Mouse (Mus musculus) macrophage (primary cell): ENCODE data around the gene Gbx1. TPM values are rescaled to one million over a fixed set of nuclear protein-coding genes. Genes with fewer than 3 reads are reported as not detected.

Experiments
- H3K27ac ChIP-seq: fragments of 350-480 bp; formaldehyde crosslinking; 2 replicates; pipeline ENCODE4 v1.9.0; 2021
- H3K36me3 ChIP-seq: fragments of 350-480 bp; formaldehyde crosslinking; 2 replicates; pipeline ENCODE4 v1.9.0; 2021; ENCODE audit errors: inconsistent target
- H3K4me3 ChIP-seq: fragments of 350-480 bp; formaldehyde crosslinking; 2 replicates; pipeline ENCODE4 v1.9.0; 2021; ENCODE audit errors: inconsistent target
- H3K79me2 ChIP-seq: fragments of 350-480 bp; formaldehyde crosslinking; 2 replicates; pipeline ENCODE4 v1.9.0; 2021; ENCODE audit errors: inconsistent target
- WGBS: methylation state at CpG from one replicate; pipeline ENCODE4 v1.1.7; 2026; ENCODE audit warnings: inconsistent platforms; ENCODE audit not compliant: missing documents; 5-methylcytosine and 5-hydroxymethylcytosine counted together
- polyA plus RNA-seq: library from polyadenylated mRNA; stranded (reverse); fragments of 250-400 nt; gene quantifications from 3 replicates; pipeline ENCODE4 v1.2.4, GENCODE M21; 2018; ENCODE audit warnings: inconsistent platforms

Gene Gbx1
- polyA plus RNA-seq, 1 experiment from 2014 or later: not detected

- H3K4me3 ChIP-seq: no peak overlapping the region
- H3K36me3 ChIP-seq: peaks cover 44% of the 10 kb centered on the region
- WGBS: 93% methylated on average over 6 of the region's 6 CpGs
- H3K79me2 ChIP-seq: peaks cover 52% of the 10 kb centered on the region
- no peak overlapping the region for H3K27ac ChIP-seq
Observed at GRCm38 (mm10) chr5:24475476-24476241, 51.3 kb downstream of the Gbx1 start.

GRCm38 (mm10) chr5:24474723-24475261 is 52.2 kb downstream of the Gbx1 start:
- Histone ChIP-seq H3K4me3 (no peak overlapping the region), H3K79me2 (peaks cover 61% of the 10 kb centered on the region), H3K27ac (no peak overlapping the region), H3K36me3 (peaks cover 35% of the 10 kb centered on the region)
- WGBS: 34% methylated on average over 60 of the region's 67 CpGs

DNA sequence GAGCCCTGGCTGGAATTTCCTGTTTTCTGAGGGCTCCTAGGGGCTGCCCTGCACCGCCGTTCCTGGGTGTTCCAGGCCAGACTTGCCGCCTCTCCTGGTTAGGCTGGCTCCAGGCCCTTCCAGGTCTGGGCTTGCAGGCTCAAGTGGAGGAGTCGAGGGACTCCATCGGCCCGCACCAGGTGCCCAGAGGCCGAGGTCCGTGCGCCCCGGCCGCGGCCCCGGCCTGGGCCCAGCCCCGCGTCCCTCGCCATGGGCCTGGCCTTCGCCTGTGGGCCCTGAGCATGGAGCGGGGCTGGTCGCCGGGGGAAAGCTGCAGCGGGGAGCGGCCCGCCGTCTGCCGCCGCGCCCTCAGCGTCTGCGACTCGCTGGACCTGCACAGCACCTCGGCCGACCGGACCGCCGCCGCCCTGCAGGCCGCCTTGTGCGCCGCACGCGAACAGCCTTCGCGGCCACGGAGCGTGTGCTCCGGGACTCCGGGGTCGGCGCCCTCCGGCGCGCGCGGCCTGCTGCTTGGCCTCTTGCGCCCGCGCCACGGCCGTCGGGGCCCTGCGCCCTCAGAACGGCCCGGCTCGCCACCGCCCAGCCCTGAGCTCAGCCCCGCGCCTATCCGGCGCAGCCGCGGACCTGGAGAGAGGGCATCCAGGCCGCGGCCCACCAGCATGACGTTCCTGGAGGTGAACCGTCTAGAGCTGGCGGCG is 52.8 kb downstream of the Gbx1 start:
- H3K27ac ChIP-seq: no peak overlapping the region
- H3K4me3 ChIP-seq: no peak overlapping the region
- WGBS: 37% methylated on average over 76 of the region's 77 CpGs
- H3K79me2 ChIP-seq: peaks cover 67% of the 10 kb centered on the region
- peaks cover 29% of the 10 kb centered on the region for H3K36me3 ChIP-seq

DNA sequence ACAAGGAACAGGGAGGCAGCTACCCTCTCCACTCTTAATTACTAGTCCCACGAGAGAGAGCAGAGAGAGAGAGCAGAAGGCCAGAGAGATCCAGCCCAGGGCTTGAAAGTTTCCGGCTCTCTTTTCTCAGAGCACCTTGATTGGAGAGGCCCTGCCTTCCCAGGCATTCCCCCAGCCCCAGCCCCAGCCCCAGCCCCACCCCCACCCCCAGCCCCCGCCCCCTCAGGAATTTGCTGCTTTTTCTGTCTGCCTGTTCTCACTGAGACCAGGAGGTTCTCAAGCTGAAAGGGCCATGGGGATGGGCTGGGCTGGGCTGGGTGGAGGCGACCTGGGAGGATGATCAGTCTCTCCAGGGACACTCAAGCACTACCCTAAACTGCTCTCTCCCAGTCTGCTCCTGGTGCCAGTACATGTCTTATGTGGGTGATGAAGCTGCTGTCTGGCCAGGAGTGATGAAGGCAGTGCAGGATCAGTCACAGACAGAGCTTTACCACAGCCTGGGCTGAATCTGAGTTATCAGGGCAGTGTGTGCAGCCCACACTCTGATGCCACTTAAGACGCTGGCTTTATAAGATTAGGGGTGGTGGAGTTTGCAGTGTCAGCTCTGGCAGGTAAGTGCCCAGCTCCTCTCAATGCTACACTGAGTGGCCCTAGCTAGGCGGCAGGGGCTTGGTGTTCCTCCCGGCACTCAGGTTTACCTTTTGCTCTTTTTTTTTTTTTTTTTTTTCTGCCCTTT is 54.0 kb downstream of the Gbx1 start:
- Histone ChIP-seq H3K27ac (no peak overlapping the region), H3K79me2 (peaks cover 78% of the 10 kb centered on the region), H3K4me3 (no peak overlapping the region), H3K36me3 (peaks cover 18% of the 10 kb centered on the region)
- WGBS: 94% methylated on average over 4 of the region's 7 CpGs

GRCm38 (mm10) chr5:24470600-24470999 is 56.4 kb downstream of the Gbx1 start:
- H3K4me3 ChIP-seq: no peak overlapping the region
- H3K27ac ChIP-seq: no peak overlapping the region
- peaks cover 90% of the 10 kb centered on the region for H3K79me2 ChIP-seq
- no peaks in the 10 kb centered on the region for H3K36me3 ChIP-seq
- WGBS: 30% methylated on average over 5 of the region's 5 CpGs

- peaks cover 100% of the 10 kb centered on the region for H3K79me2 ChIP-seq
- no peak overlapping the region for H3K4me3 ChIP-seq
- 96% methylated on average over 10 of the region's 12 CpGs for WGBS
- H3K27ac ChIP-seq: no peak overlapping the region
- H3K36me3 ChIP-seq: no peaks in the 10 kb centered on the region
Observed at GRCm38 (mm10) chr5:24466762-24467161, 60.2 kb downstream of the Gbx1 start.

DNA sequence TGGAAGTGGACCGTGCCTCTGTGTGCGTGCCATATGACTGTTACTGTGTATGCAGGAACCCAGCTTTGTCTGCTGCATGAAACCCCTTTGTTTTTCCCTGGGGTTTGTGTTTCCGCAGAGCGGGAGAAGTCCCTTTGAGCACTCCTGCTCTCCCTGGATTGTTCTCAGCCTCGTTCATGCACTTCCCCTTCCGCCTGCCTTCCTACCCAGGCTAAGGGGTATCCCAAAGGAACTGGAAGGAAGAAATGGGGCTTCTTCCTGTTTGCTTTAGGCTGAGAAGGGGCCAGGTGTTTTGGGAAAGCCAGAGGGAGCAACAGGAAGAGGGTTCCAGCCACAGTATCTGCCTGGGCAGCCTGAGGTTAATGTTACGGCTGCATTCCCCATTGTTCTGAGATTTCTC is 71.4 kb downstream of the Gbx1 start:
- Histone ChIP-seq H3K27ac (no peak overlapping the region), H3K79me2 (peaks cover 82% of the 10 kb centered on the region), H3K36me3 (no peaks in the 10 kb centered on the region), H3K4me3 (no peak overlapping the region)
- 93% methylated on average over 7 of the region's 7 CpGs for WGBS

DNA sequence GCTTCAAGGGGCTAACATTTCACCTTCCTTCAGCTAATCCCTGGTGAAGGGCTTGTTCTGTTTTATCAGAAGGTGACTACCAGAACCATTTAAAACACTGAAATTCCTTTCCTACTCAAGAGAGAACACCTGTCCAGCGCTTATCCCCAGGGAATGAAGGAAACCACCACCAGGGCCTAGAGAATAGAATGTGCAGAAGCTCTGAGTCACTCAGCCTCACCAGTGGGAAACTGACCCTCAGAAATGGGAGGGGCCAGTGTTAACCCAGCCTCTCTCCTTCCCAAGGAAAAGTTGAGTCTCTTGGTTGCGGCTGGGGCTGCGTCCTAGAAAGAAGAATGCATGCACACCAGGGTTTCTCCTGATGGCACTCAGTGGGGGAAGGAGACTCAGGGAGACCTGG is 71.9 kb downstream of the Gbx1 start:
- Histone ChIP-seq H3K4me3 (no peak overlapping the region), H3K36me3 (no peaks in the 10 kb centered on the region), H3K79me2 (peaks cover 76% of the 10 kb centered on the region), H3K27ac (no peak overlapping the region)
- 100% methylated on average over 3 of the region's 3 CpGs for WGBS

DNA sequence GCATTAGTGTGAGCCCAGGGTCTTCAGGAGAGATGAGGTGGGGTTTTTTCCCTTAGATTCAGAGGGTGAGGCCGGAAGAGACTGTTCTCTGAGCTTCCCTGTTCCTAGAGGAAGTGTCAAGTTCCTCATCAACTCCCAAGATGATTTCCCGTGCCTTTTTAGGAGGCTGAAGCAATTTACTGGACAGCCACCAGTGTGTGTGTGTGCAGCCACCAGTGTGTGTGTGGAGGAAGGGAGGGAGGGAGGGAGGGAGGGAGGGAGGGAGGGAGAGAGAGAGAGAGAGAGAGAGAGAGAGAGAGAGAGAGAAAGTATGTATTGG is 73.1 kb downstream of the Gbx1 start:
- H3K79me2 ChIP-seq: peaks cover 65% of the 10 kb centered on the region
- peak overlapping the region; percentile 81 for H3K4me3 ChIP-seq
- H3K27ac ChIP-seq: peak overlapping the region; percentile 80
- 5% methylated on average over 2 of the region's 2 CpGs for WGBS
- H3K36me3 ChIP-seq: no peaks in the 10 kb centered on the region

DNA sequence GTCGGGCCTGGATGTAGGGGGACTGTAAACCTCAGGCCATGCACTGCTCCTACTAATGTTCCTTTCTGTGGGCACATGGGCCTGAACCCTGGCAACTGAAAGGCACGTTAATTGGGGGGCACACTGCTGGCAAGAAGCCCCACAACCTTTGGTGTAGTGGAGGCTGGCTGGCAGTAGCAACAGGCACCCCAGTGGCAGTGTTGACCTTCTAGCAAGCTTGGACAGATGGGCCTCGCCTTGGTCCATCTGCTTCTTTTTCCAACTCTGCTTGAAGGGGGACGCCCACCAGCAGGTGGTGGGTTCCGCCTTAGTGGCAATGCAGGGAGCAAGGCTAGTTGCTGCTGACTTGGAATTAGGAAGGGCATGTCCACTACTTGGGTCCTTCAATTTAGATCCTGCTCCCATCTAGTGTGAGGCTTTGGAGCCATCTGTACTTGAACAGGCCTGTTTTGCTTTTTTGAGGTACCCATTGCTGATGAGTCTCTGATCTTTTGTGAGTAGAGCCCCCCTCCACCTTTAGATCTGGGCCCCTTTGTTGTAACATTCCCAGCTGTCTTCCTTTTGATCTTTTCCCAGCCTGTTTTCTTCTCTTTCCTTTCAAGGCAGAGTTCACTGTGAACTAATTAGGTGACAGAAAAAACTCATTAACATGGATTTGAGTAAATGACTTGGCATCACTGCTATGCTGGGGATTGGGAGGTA is 73.6 kb downstream of the Gbx1 start:
- 58% methylated on average over 5 of the region's 5 CpGs for WGBS
- H3K4me3 ChIP-seq: peak overlapping the region; percentile 81
- no peaks in the 10 kb centered on the region for H3K36me3 ChIP-seq
- peaks cover 60% of the 10 kb centered on the region for H3K79me2 ChIP-seq
- H3K27ac ChIP-seq: peak overlapping the region; percentile 80

Other genes starting within 250 kb of the Gbx1 start
- gene Kcnh2, start 175.6 kb downstream of the Gbx1 start, polyA plus RNA-seq: 0.16 TPM in 1 of 3 replicates, not detected in the others
- gene Nos3, start 162.4 kb downstream of the Gbx1 start, polyA plus RNA-seq: 0.12 TPM in 1 of 3 replicates, not detected in the others
- 0.67 to 4.7 TPM (median 1.4 TPM) in 3 replicates for gene Atg9b, start 135.1 kb downstream of the Gbx1 start, polyA plus RNA-seq
- gene Abcb8, start 133.5 kb downstream of the Gbx1 start, polyA plus RNA-seq: 9.0 to 25.4 TPM (median 23.2 TPM) in 3 replicates
- not detected in 3 replicates for gene Asic3, start 113.8 kb downstream of the Gbx1 start, polyA plus RNA-seq
- 15.2 to 21.5 TPM (median 20.5 TPM) in 3 replicates for gene Cdk5, start 103.7 kb downstream of the Gbx1 start, polyA plus RNA-seq
- gene Slc4a2, start 103.4 kb downstream of the Gbx1 start, polyA plus RNA-seq: 21.8 to 34.7 TPM (median 34.2 TPM) in 3 replicates
- 30.5 to 41.6 TPM (median 31.5 TPM) in 3 replicates for gene Fastk, start 81.9 kb downstream of the Gbx1 start, polyA plus RNA-seq
- gene Tmub1, start 79.3 kb downstream of the Gbx1 start, polyA plus RNA-seq: 7.8 to 14.5 TPM (median 12.4 TPM) in 3 replicates
- gene Agap3, start 75.0 kb downstream of the Gbx1 start, polyA plus RNA-seq: 54.8 to 72.0 TPM (median 61.6 TPM) in 3 replicates
- 0.09 to 0.61 TPM (median 0.28 TPM) in 3 replicates for gene Asb10, start 13.8 kb upstream of the Gbx1 start, polyA plus RNA-seq
- gene 4931409K22Rik, start 29.6 kb upstream of the Gbx1 start, polyA plus RNA-seq: not detected in 3 replicates
- 38.9 to 54.7 TPM (median 41.4 TPM) in 3 replicates for gene Abcf2, start 50.3 kb upstream of the Gbx1 start, polyA plus RNA-seq
- 11.4 to 35.1 TPM (median 34.5 TPM) in 3 replicates for gene Chpf2, start 59.5 kb upstream of the Gbx1 start, polyA plus RNA-seq
- 0.03 to 0.18 TPM in 2 of 3 replicates, not detected in the other for gene Smarcd3, start 97.2 kb upstream of the Gbx1 start, polyA plus RNA-seq
- 57.4 to 97.0 TPM (median 76.5 TPM) in 3 replicates for gene Nub1, start 158.3 kb upstream of the Gbx1 start, polyA plus RNA-seq
- gene Wdr86, start 203.5 kb upstream of the Gbx1 start, polyA plus RNA-seq: not detected in 3 replicates
- gene Crygn, start 230.8 kb upstream of the Gbx1 start, polyA plus RNA-seq: not detected in 3 replicates